Mouse (Mus musculus): ENCODE data around the gene Cbx1. TPM values are rescaled to one million over a fixed set of nuclear protein-coding genes. Genes with fewer than 3 reads are reported as not detected.

The Cbx1 gene
- polyA plus RNA-seq, 1 experiment from 2014 or later = 102 TPM

GRCm38 (mm10) chr11:96830539-96831216 lies 41.8 kb downstream of the Cbx1 start:
- Histone ChIP-seq H3K36me3 (peaks cover 14% of the 10 kb centered on the region; the same call in 1 of the 2 replicates), H3K27me3 (no peaks in the 10 kb centered on the region), H3K9me3 (no peaks in the 10 kb centered on the region), H3K27ac (replicated peaks) (peak overlapping the region; percentile 95), H3K4me2 (replicated peaks) (peak overlapping the region; percentile 54), H3K9ac (replicated peaks) (peak overlapping the region; percentile 67), H3K4me1 (peaks cover 40% of the 10 kb centered on the region), H3K4me3 (peak overlapping the region; percentile 66)
- WGBS = 22% methylated on average over 13 of the region's 13 CpGs
- no peak for ATAC-seq (replicated peaks)

- Histone ChIP-seq H3K27me3 (no peaks in the 10 kb centered on the region), H3K27ac (replicated peaks) (no peak overlapping the region), H3K9ac (replicated peaks) (no peak overlapping the region), H3K4me1 (peaks cover 31% of the 10 kb centered on the region), H3K36me3 (peaks cover 9% of the 10 kb centered on the region; the same call in 1 of the 2 replicates), H3K4me3 (no peak overlapping the region), H3K9me3 (no peaks in the 10 kb centered on the region), H3K4me2 (replicated peaks) (no peak overlapping the region)
- ATAC-seq (replicated peaks) = no peak
- WGBS = 81% methylated on average over 4 of the region's 4 CpGs
These were observed 42.6 kb downstream of the Cbx1 start for GRCm38 (mm10) chr11:96831516-96831915.

- no peak overlapping the region for H3K4me2 ChIP-seq (replicated peaks)
- H3K9me3 ChIP-seq = no peaks in the 10 kb centered on the region
- no peak overlapping the region for H3K4me3 ChIP-seq
- no peaks in the 10 kb centered on the region for H3K27me3 ChIP-seq
- no peak overlapping the region for H3K9ac ChIP-seq (replicated peaks)
- H3K36me3 ChIP-seq = 0 out of 2 replicates have a peak, but pooled peaks cover 3% of the 10 kb centered on the region
- H3K4me1 ChIP-seq = peaks cover 21% of the 10 kb centered on the region
- H3K27ac ChIP-seq (replicated peaks) = no peak overlapping the region
- WGBS = 89% methylated on average over 3 of the region's 3 CpGs
- ATAC-seq (replicated peaks) = no peak
These were observed 43.6 kb downstream of the Cbx1 start for GRCm38 (mm10) chr11:96832541-96832940.

GRCm38 (mm10) chr11:96832973-96833372 lies 44.0 kb downstream of the Cbx1 start:
- Histone ChIP-seq H3K27me3 (no peaks in the 10 kb centered on the region), H3K9ac (replicated peaks) (no peak overlapping the region), H3K27ac (replicated peaks) (no peak overlapping the region), H3K9me3 (no peaks in the 10 kb centered on the region), H3K4me2 (replicated peaks) (no peak overlapping the region), H3K36me3 (no peaks in the 10 kb centered on the region), H3K4me1 (peaks cover 17% of the 10 kb centered on the region), H3K4me3 (no peak overlapping the region)
- no peak for ATAC-seq (replicated peaks)
- WGBS = 62% methylated on average over 2 of the region's 2 CpGs

GRCm38 (mm10) chr11:96834127-96834526 lies 45.2 kb downstream of the Cbx1 start:
- Histone ChIP-seq H3K9ac (replicated peaks) (no peak overlapping the region), H3K27ac (replicated peaks) (no peak overlapping the region), H3K36me3 (no peaks in the 10 kb centered on the region), H3K27me3 (no peaks in the 10 kb centered on the region), H3K4me3 (no peak overlapping the region), H3K4me2 (replicated peaks) (no peak overlapping the region), H3K4me1 (peaks cover 5% of the 10 kb centered on the region), H3K9me3 (no peaks in the 10 kb centered on the region)
- WGBS = 97% methylated on average over 1 of the region's 1 CpGs
- no peak for ATAC-seq (replicated peaks)

DNA sequence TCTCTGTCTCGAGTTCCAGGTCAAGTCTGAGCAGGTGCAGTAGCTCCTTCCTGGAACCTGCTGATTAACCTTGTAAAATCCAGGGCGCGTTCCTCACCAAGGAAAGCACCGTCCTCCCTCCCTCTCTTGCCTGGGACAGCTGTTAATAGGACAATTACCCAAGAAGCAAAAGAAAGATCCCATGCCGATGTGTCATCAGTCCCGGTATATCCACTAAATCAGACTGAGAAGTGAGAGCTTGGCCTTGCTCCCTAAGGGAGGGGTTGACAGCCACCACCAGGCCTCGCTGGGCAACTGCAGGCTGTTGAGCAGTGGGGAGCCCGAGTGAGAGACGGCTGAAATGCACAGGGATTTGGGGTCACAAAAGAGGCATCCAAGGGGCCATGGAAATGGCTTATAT lies 48.4 kb downstream of the Cbx1 start:
- no peak for ATAC-seq (replicated peaks)
- H3K27me3 ChIP-seq = no peaks in the 10 kb centered on the region
- H3K36me3 ChIP-seq = no peaks in the 10 kb centered on the region
- no peaks in the 10 kb centered on the region for H3K4me1 ChIP-seq
- H3K4me3 ChIP-seq = no peak overlapping the region
- no peak overlapping the region for H3K9ac ChIP-seq (replicated peaks)
- WGBS = 32% methylated on average over 9 of the region's 9 CpGs
- no peak overlapping the region for H3K4me2 ChIP-seq (replicated peaks)
- H3K9me3 ChIP-seq = no peaks in the 10 kb centered on the region
- no peak overlapping the region for H3K27ac ChIP-seq (replicated peaks)

GRCm38 (mm10) chr11:96838341-96838740 lies 49.4 kb downstream of the Cbx1 start:
- WGBS = 66% methylated on average over 4 of the region's 4 CpGs
- no peaks in the 10 kb centered on the region for H3K27me3 ChIP-seq

GRCm38 (mm10) chr11:96839428-96839827 lies 50.5 kb downstream of the Cbx1 start:
- 72% methylated on average over 7 of the region's 7 CpGs for WGBS
- H3K36me3 ChIP-seq = no peaks in the 10 kb centered on the region
- no peaks in the 10 kb centered on the region for H3K27me3 ChIP-seq
- H3K9ac ChIP-seq (replicated peaks) = no peak overlapping the region
- H3K4me1 ChIP-seq = no peaks in the 10 kb centered on the region
- no peak overlapping the region for H3K4me2 ChIP-seq (replicated peaks)
- no peaks in the 10 kb centered on the region for H3K9me3 ChIP-seq
- no peak for ATAC-seq (replicated peaks)
- H3K4me3 ChIP-seq = no peak overlapping the region
- no peak overlapping the region for H3K27ac ChIP-seq (replicated peaks)

More at GRCm38 (mm10) chr11:96838341-96838740, 49.4 kb downstream of the Cbx1 start:
- no peak overlapping the region for H3K4me2 ChIP-seq (replicated peaks)
- H3K36me3 ChIP-seq = no peaks in the 10 kb centered on the region
- H3K9me3 ChIP-seq = no peaks in the 10 kb centered on the region
- no peaks in the 10 kb centered on the region for H3K4me1 ChIP-seq
- no peak for ATAC-seq (replicated peaks)
- no peak overlapping the region for H3K27ac ChIP-seq (replicated peaks)
- no peak overlapping the region for H3K4me3 ChIP-seq
- no peak overlapping the region for H3K9ac ChIP-seq (replicated peaks)

GRCm38 (mm10) chr11:96839877-96840276 lies 51.0 kb downstream of the Cbx1 start:
- WGBS = 67% methylated on average over 3 of the region's 3 CpGs
- Histone ChIP-seq H3K9me3 (no peaks in the 10 kb centered on the region), H3K4me2 (replicated peaks) (no peak overlapping the region), H3K9ac (replicated peaks) (no peak overlapping the region), H3K36me3 (no peaks in the 10 kb centered on the region), H3K4me1 (no peaks in the 10 kb centered on the region), H3K27ac (replicated peaks) (no peak overlapping the region), H3K27me3 (no peaks in the 10 kb centered on the region), H3K4me3 (no peak overlapping the region)
- no peak for ATAC-seq (replicated peaks)

- Histone ChIP-seq H3K4me3 (no peak overlapping the region), H3K27me3 (no peaks in the 10 kb centered on the region), H3K9ac (replicated peaks) (no peak overlapping the region), H3K9me3 (no peaks in the 10 kb centered on the region), H3K36me3 (no peaks in the 10 kb centered on the region), H3K4me1 (no peaks in the 10 kb centered on the region), H3K4me2 (replicated peaks) (no peak overlapping the region), H3K27ac (replicated peaks) (0 out of 2 replicates have a peak overlapping the region, but pooled peaks have one; percentile 15)
- 42% methylated on average over 8 of the region's 8 CpGs for WGBS
- ATAC-seq (replicated peaks) = no peak
These were observed 51.4 kb downstream of the Cbx1 start for GRCm38 (mm10) chr11:96840290-96840689.

GRCm38 (mm10) chr11:96843627-96844026 lies 54.7 kb downstream of the Cbx1 start:
- Histone ChIP-seq H3K27ac (replicated peaks) (no peak overlapping the region), H3K36me3 (no peaks in the 10 kb centered on the region), H3K27me3 (no peaks in the 10 kb centered on the region), H3K4me1 (no peaks in the 10 kb centered on the region), H3K9me3 (no peaks in the 10 kb centered on the region), H3K4me3 (no peak overlapping the region), H3K9ac (replicated peaks) (no peak overlapping the region), H3K4me2 (replicated peaks) (no peak overlapping the region)
- no peak for ATAC-seq (replicated peaks)
- WGBS = 55% methylated on average over 3 of the region's 3 CpGs

DNA sequence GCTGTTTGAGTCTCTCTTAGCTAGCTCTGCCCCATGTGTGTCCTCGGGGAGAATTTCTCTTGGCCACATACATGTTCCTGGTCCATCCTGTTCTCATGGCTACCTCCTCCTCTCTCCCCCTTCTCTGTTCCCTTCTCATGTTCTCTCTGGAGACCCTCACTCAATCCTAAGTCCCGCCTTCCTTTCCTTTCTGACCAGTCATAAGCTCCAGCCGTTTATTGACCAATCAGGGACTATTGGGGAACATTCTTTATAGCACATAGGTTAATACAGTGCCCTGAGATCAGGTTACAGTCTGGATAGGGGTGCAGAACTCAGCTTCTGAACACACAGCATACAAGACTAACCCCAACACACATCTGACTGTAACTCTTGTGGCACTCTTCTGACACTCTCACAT lies 58.3 kb downstream of the Cbx1 start:
- Histone ChIP-seq H3K4me2 (replicated peaks) (no peak overlapping the region), H3K27ac (replicated peaks) (no peak overlapping the region), H3K9ac (replicated peaks) (no peak overlapping the region), H3K36me3 (no peaks in the 10 kb centered on the region), H3K27me3 (no peaks in the 10 kb centered on the region), H3K9me3 (no peaks in the 10 kb centered on the region), H3K4me1 (peaks cover 12% of the 10 kb centered on the region), H3K4me3 (no peak overlapping the region)
- no peak for ATAC-seq (replicated peaks)
- 56% methylated on average over 3 of the region's 3 CpGs for WGBS

GRCm38 (mm10) chr11:96848694-96849093 lies 59.8 kb downstream of the Cbx1 start:
- 54% methylated on average over 9 of the region's 9 CpGs for WGBS
- no peaks in the 10 kb centered on the region for H3K9me3 ChIP-seq
- peaks cover 12% of the 10 kb centered on the region for H3K4me1 ChIP-seq
- H3K4me3 ChIP-seq = no peak overlapping the region
- no peak overlapping the region for H3K4me2 ChIP-seq (replicated peaks)
- H3K9ac ChIP-seq (replicated peaks) = no peak overlapping the region
- no peaks in the 10 kb centered on the region for H3K27me3 ChIP-seq
- no peak overlapping the region for H3K27ac ChIP-seq (replicated peaks)
- no peaks in the 10 kb centered on the region for H3K36me3 ChIP-seq
- ATAC-seq (replicated peaks) = no peak

Data from forebrain, embryonic 15.5 days (tissue).